Mouse (Mus musculus) right cerebral cortex, adult 18-20 months (tissue): ENCODE results near the gene Serbp1.
"Not testable (repeated sequence)": the region's sequence is repeated elsewhere in the genome, so short reads cannot be mapped to it uniquely, and the experiment has no call there.

Source experiments
- DNase-seq: peaks from one replicate; pipeline ENCODE4 v3.0.0; 2022; ENCODE audit warnings: mixed read lengths

Serbp1 gene

GRCm38 (mm10) chr6:67237977-67238376 is at the start of gene Serbp1:
Serbp1 (plus strand) TSS chr6:67238176.
- no peak for DNase-seq

- no peak for DNase-seq
These were observed 44.4 kb upstream of the Serbp1 start for GRCm38 (mm10) chr6:67193591-67193990.

GRCm38 (mm10) chr6:67194606-67195005 is 43.4 kb upstream of the Serbp1 start:
- DNase-seq, result no peak

DNA sequence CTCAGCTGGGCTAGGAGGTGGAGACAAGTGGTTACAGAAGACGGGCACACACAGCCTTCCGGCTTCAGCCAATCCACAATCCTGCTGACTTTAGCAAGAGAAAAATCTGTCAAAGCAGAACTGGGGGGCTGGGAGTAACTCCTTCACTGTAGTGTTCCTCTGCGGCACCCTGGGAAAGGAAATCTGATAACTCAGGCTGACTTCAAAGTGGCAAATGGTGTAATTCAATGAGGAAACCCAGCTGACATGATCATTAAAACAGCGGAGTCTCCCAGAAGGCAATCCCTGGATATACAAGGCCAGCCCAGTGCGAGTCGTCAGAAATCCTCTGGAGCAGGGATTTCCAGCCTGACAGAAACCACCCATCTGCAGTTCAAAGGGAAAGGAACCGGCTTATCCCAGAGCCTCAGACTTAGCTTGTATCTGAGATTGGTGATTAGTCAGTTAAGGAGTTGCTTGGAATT is 42.8 kb upstream of the Serbp1 start:
- no peak for DNase-seq

DNA sequence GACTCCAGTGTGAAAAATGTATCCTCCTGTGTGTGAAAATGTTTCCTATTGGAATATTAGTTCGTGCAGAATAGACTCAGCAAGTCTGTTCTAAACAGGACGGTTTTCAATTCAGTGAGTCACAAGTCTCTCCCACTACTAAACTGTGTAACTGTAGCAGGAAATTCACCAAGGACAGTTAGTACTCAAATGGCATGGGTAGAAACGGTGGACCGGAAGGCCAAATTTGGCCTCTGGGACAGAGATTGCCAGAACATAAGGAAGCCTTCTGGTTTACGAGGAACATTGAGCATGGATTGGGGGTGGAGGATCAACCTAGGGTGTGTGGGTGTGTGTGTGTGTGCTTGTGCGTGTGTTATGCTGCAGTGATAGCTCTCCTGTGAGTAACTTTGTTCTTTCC is 41.2 kb upstream of the Serbp1 start:
- peak; percentile 37 for DNase-seq

DNA sequence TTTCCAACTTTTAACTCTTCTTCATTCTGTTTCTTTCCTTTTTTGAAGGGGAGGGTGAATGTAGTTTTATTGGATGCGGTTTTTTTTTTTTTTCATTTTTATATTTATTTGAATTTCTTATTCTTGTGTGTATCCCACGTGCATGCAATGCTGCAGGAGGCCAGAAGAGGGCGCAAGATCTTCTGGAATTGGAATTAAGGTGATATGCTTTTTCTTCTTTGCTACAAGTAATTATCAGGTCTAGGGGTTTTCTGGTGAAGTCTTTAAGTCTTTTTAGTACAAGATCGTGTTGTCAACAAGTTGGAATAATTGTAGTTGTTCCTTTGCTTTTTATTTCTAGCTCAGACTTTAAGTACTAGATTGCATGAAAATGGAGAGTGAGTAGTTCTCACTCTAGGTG is 39.9 kb upstream of the Serbp1 start:
- peak; percentile 14 for DNase-seq

GRCm38 (mm10) chr6:67200715-67201322 is 37.2 kb upstream of the Serbp1 start:
- peak; percentile 28 for DNase-seq

- DNase-seq, result no peak
These were observed 32.6 kb upstream of the Serbp1 start for GRCm38 (mm10) chr6:67205081-67206037.

DNA sequence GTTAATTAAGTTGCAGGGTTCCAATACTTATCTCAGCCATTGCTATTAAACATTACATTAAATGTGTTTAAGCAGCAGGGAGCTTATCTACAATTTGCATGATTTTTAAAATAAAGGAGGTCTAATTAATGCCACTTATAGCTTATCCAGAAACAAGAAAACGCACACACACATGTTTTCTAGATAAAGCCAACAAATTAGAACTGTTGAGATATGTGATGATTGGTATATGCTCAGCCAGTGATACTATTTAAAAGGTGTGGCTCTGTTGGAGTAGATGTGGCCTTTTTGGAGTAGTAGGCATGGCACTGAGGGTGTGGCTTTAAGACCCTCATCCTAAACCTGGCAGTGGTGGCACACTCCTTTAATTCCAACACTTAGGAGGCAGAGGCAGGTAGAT is 25.6 kb upstream of the Serbp1 start:
- no peak for DNase-seq

DNA sequence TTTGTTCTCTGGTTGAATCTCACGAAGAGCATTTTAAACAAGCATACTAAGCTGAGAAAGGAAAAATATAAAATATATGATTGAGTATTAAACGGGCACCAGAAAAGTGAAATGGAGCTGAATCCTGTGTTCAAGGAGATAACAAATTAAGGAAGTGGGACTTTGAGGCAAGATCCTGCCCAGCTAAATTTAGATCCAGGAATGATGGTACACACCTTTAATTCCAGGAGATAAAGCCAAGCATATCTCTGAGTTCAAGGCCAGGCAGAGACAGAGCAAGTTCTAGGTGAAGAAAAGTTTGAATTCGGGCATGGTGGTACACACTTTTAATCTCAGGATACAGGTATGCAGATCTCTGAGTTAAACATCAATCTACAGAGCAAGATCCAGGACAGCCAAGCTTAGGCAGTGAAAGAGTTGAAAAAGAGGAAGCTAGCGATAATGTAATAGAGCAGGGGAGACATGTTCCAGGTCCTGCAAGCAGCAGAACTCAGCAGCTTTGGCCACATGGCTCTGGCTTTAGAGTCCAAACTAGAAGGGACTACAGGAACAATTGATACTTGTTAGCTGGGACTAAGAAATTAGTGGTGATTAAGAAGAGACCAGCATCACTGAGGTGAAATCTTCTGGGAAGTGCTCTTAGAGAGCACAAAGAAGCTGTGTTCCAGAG is 24.4 kb upstream of the Serbp1 start:
- no peak for DNase-seq

DNA sequence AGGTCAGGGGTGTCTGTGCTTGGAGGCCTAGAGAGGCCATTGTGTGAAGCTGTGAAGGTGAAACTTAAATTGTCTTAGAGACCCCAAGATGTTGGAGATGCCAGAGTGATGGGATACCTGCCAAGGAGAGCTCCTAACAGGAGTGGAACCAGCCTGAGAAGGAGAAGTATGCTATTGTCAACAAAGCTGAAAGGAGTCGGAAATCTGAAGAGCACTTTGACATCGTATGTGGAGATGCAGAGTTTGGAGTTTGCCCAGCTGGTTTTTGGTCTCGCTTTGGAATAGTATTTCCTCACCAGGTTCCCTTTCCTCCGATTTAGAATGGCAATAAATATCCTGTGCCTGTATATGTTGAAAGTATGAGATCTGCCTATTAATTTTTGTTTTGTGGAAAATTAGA is 20.6 kb upstream of the Serbp1 start:
- DNase-seq, result no peak

DNA sequence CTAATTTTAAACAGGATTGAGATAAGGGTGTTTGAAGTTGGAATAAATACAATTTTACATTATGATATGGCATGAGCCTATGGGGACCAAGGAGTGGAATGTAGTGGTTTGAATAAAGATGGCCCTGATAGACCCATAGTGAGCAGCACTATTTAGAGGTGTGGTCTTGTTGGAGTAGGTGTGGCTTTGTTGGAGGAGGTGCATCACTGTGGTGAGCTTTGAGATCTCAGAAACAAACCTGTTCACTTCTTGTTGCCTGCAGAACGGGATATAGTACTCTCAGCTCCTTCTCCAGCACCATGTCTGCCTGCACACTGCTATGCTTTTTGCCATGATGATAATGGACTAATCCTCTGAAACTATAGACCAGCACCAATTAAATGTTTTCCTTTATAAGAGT is 20.1 kb upstream of the Serbp1 start:
- no peak for DNase-seq

GRCm38 (mm10) chr6:67218566-67218965 is 19.4 kb upstream of the Serbp1 start:
- DNase-seq, result no peak

GRCm38 (mm10) chr6:67219931-67220330 is 18.0 kb upstream of the Serbp1 start:
- DNase-seq, result not testable (repeated sequence)

- DNase-seq, result no peak
These were observed 17.2 kb upstream of the Serbp1 start for GRCm38 (mm10) chr6:67220731-67221130.

GRCm38 (mm10) chr6:67223082-67223481 is 14.9 kb upstream of the Serbp1 start:
- no peak for DNase-seq

GRCm38 (mm10) chr6:67223499-67223898 is 14.5 kb upstream of the Serbp1 start:
- DNase-seq, result no peak

GRCm38 (mm10) chr6:67226286-67226685 is 11.7 kb upstream of the Serbp1 start:
- no peak for DNase-seq

DNA sequence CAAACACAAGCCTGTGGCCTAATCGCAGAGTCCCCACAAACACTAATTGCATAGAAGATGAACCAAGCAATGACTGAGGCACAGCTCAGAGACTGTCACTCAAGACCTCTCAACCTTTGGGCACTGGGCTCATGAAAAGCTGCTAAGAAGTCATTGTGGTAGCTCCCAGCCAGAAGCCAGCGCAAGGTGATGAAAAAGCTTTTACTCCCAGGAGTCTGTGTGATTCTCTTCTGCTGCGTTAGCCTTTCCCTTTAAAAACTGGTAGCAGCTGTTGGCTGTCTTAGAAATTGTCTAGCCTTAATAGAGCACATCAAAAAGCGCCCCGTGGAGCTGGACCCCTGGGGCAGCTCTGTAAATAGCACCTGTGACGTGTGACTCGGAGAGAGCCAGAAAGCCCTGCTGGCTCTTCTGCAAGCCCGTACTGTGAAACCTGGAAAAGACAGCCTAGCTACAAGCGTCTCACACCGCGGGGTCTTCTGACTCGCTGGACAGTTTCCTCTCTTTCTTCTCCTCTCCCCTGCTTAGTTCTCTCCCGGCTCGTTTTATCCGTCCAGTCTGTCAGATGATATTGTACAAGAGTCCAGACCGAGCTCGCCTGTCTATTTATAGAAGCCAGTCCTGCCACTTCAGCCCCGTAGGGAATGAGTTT is 9.4 kb upstream of the Serbp1 start:
- no peak for DNase-seq

DNA sequence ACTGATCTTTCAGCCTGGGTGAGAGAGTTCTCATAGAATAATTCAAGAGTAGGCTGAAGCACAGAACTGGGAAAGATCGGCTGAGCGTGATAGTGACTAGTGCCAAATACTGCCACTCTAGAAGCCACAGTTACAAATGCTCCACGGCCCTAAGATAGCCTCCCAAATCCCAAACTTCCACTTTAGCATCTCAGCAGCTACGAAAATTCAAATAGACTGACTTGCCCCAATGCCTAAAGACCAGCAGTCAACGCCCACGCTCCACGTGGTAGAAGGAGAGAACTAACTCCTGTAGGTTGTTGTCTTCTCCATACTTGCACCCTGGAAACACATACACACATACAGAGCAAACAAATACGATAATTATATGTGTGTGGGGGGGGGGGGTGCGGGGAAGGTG is 8.5 kb upstream of the Serbp1 start:
- no peak for DNase-seq

DNA sequence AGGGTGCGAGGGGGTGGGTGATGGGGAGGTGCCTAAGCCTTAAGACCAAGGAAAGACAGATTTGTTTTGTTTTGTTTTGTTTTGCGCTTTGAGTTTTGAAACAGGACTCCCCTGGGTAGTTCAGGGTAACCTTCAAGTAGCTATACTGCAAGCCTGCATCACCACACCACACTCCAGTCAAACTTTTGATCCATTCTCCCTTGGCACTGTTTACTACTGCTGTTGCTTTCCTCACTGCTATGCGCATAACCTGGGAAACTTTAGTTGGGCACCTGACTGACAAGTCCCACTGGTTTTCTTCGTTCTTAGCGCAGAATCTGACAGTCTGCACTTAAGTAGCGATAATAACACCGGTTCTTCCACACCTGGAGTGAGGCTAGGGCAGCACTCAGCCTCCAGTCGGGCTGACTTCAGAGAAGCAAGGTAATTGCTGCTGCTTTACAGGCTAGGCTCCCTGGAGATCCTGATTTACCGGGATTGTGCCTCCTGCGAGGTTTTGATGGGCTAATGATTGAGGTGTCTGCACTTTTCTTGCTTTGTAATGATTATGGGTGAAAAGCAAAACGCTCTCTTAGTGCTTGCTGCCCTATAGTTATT is 8.0 kb upstream of the Serbp1 start:
- DNase-seq, result no peak

GRCm38 (mm10) chr6:67230950-67231349 is 7.0 kb upstream of the Serbp1 start:
- no peak for DNase-seq

- DNase-seq, result no peak
These were observed 2.3 kb upstream of the Serbp1 start for GRCm38 (mm10) chr6:67235649-67236048.
